Mouse (Mus musculus) heart, adult 8-10 months (tissue): ENCODE results near the gene Sms. TPM values are rescaled to one million over a fixed set of nuclear protein-coding genes. Genes with fewer than 3 reads are reported as not detected.
A peak's percentile ranks its signal among the peaks of the same experiment; 100 is the strongest.

Source experiments
- DNase-seq: peaks from one replicate; pipeline ENCODE4 v3.0.0; 2022; ENCODE audit warnings: low spot score
- total RNA-seq, 4 experiments: library from RNA; stranded (reverse); gene quantifications; 2 replicates each; pipeline ENCODE4 v1.2.4; 2022

The Sms gene
- total RNA-seq, result 10 to 100 TPM; 37.0 to 81.6 (median 52.2) TPM

DNA sequence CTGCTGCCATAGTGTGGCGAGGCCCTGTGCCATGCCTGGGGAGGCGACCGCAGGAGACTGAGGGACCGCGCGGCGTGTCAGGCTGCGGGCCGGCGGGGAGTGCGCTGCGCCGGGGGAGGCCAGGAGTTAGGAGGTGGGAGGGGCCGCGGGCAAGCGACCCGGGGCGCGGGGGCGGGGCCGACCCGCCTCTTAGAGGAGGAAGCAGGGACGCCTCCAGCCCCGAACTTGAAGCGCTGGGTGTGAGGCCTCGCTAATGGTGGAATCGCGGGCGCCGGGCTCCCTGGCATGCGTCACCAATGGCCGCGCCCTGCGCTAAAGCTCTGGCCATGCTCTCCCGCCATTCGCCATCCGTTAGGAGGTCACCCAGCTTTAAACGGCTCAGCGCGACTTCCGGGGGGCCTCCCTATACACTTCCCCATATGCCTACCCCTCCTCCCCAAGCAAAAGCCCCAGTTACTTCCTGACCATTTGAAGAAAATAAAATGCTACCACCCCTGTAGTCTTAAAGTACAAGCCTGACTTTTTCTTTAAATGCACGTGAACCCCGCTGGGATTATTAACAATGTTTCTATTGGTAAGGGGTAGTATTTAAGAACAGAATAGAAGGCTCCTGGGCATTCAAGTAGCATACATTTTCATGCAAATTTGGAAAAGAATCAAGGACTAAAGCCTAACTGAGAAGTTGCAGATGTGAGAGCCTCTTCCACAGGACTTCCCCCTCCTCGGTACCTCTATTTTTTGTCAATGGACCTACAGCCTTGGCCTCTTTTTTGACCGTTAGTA is at the start of gene Sms:
Gene Sms (minus strand): TSS at position 344 of the 783 bp plus-strand sequence.
- DNase-seq, result peak; percentile 31

DNA sequence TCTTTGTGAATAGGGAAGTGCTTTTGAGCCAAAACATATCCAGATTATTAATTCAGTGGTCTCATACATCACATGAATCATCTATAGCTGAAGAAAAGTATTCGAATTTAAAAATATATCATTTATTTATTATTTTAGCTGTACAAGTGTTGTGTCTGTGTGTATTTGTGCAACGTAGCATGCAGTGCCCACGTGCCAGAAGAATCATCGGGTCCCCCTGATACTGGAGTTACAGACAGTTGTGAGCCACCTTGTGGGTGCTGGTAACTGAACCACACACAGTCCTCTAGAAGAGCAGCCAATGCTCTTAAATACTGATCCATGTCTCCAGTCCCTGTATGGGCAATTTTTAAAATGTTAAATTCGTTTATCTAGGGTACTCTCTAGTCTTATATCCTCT is 14.3 kb upstream of the Sms start:
- DNase-seq, result no peak

DNA sequence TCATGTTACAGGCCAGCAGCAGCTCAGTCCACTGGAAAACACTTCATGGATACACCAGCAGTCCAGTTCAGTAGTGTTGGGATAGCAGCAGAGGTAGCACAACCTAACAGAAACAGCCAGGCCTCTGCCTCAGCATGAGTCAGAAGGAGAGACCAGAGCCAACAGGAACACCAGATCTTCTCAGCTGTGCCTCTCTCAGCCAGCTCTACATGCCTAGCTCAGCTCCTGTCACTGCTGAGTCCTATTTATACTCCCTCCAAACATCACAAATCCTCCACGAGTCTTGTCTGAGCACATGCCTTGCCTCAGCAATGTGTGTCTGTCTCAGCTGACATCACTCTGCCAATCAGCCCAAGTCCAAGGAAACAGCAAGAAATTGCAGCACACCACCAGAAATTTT is 12.4 kb upstream of the Sms start:
- no peak for DNase-seq

DNA sequence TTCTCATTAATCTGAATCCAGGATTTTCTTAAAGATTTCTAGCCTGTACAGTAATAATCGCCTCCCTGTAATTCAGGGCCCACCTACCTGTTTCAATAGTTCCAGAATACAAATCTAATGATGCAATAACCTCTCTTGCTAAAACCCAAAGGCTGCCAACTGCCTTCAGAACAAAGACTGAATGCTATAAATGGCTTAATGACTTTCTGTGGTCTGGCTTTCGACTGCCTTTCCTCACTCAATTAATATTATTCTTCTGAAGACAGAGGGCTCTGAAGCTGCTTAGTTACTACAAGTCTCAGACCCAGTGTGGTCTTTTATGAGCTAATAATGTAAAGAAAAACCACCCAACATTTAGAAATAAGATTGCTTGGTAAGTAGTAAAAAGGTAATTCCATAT is 9.8 kb upstream of the Sms start:
- DNase-seq, result no peak

DNA sequence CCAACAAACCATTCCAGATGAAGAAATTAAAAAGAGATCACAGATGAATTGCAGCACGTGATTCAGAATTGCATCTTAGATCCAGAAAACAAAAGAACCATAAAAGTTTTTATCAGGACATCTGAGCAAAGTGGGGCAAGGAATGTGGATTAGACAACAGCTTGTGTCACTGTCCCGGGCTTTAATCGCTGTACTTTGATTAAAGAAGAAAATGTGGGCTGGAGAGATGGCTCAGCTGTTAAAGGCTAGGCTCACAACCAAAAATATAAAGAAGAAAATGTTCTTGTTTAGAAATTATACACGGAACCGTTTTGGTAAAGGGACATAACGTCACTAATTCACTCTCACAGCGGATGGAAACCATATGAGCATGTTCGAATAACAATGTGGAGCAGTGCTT is 7.9 kb upstream of the Sms start:
- no peak for DNase-seq

DNA sequence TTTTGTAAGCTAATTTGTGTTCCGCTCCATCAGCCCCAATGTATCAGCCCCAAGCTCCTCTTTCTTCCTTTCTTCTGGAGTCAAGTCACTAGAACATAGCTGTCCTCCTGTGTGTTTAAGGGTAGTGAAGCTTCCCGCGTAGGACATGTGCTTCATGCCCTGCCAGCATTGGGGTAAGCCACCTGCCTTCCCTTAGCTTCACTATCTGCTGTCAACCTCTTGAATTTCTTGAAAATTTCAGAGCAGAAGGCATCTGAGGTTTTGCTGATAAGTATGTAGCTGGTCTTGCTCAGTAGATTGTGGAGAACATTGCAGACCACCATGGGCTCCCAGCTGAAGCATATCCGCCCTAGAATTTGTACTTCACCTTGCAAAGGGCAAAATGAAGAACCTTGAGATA is 1.1 kb upstream of the Sms start:
- no peak for DNase-seq

DNA sequence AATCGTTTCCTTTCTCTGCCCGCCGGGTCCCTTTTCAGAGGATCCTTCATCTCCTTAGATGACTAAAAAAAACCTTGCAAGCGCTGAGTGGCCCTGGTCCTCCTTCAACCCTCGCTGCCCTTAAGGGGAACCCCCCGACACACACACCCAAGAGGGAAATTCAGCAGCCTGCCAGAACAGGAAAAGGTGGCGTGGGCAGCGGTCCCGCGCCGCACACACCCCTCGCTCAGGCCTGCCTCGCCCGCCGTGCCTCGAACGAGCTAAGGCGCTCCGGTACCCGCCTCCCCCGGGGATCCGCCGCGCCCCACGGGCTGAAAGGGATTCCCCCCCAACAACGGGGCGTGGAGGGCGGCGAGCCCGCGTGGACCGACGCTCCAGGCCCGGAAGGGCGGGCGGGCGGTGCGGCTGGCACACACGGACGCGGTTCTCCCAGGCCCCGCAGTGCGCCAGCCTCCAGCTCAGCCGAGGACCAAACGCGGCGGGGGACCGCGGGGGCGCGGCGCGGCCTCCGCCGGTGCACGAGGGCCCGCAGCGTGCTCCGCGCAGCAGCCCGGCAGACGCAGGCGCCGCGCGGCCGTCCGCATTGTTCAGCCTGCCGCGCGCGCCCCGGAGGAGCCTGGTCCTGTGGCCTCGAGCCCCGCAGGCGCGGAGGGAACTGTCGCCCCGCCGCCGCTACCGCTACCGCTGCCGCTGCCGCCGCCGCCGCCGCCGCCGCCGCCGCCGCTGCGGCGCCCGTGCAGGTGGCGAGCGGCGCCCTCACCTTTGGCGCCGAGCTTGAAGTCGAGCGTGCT is 747 bp downstream of the Sms start:
- no peak for DNase-seq

DNA sequence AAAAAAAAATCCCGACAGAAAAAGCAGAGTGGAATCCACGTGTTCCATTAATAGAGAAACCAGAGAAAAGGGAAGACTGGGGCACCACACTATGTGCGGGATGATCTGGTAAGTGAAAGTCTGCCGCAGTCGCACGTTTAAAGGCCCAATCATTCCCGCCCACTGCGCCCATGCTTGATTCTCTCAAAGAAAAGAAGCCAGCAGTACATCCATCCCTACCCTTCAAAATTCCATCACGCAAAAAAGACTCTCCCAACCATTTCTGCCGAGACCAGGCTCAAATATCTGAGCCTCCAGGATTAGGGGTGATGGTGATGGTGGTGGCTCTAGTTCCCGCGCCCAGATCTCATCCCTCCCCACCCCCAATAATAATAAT is 1.3 kb downstream of the Sms start:
- no peak for DNase-seq

DNA sequence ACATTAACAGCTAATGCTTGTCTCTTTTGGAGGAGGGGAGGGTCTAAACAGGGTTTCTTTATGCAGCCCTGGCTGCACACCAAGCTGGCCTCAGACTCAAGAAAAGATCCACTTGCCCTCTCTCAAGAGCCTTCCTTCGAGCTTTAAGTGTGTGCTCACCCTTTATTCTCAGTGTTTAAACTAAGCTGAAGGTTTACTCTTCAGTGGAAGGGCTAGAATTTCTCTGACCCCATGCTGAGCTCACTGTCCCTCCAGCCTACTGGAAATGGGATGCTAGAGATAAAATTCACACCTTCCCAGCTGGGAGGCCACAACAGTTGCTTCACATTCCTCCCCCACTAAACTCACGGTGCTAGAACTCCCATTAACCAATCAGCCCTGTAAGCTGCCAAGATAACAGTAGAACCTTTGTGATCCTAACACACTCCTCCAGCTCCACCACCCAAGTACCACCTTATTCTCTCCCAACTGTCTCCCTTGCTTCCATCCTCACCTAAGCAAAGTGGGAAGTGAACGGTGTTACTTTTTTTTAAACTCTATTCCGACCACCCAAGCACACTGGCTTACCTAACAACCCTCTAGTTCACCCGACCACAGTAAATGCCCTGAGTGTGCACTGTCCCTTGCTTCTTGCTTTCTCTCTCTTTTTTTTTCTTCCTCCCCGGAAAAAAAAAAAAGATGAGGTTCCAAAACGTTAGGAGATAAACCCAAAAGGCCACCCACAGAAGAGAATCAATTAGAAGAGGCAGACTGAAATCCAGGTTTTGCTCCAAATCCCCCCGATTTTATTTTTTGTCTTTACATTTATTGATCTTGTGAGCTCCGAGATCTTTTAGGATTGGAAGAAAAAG is 2.0 kb downstream of the Sms start:
- DNase-seq, result no peak

DNA sequence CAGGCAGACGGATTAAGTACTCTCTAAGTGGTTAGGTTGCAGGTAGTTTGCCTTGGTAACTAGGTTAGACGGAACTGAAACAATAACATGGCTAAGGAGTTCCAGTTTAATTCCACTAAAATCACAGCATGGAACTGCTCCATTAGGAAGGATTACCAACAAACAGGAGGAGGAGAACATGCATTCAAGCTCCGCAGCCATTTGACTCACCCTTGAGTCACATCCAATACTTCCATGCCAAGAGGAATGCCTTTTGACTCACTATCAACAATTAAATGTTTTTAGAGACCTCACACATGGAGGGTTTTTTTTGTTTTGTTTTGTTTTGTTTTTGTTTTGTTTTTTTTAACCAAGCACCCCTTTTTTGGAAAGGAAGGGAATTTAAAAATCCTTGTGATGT is 3.3 kb downstream of the Sms start:
- no peak for DNase-seq

DNA sequence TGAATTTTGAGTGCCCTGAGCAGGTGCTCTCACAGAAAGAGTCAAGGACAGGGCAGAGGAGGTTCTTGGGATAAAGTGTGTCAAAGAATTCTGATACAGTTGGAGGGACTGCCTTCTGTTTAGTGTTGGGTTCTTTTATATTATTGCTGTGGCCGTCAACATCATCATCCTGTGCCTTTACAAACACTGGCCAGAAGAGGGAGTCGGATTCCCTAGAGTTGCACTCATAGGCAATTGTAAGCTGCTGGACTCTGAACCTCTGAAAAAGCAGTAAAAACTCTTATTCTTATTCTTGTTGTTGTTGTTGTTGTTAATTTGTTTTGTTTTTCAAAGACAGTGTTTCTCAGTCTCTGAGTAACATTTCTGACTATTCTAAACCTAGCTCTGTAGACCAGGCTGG is 5.3 kb downstream of the Sms start:
- DNase-seq, result peak; percentile 48

DNA sequence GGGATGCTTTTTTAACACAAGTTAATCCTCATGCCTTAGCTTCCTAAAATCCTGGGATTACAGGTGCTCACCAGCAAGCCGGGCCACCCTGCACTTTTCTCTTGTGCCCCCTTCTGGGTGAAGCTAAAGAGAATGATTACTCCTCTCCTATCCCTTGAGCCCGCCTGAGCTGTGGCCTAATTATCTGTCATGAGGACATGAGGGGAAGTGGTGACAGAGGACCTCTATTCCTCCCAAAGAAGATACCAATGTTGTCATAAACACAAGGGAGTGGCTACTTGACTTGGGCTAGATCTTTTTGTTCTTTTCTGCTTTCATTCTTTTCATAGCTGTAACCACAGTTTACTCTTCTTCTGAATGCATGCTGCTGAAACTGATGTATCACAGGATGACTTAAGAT is 9.2 kb downstream of the Sms start:
- no peak for DNase-seq

DNA sequence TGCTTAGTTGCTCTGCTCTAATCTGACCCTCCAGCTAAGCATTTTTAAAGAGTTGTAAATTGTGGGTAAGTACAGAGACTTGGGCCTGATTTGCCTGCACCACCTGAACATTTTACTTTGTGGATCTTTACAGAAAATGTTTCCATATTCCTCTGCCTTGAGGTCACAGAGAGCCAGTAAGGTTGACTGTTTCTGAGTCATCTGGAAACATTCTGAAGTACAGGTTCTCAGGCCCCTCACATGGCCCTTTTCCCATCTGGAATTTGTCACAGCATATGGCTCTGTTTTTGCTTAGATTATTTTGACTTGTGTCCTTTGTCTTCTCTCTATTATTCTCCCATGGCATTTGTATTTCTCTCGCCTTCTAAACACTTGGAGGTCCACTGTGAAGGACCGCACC is 10.2 kb downstream of the Sms start:
- DNase-seq, result no peak

DNA sequence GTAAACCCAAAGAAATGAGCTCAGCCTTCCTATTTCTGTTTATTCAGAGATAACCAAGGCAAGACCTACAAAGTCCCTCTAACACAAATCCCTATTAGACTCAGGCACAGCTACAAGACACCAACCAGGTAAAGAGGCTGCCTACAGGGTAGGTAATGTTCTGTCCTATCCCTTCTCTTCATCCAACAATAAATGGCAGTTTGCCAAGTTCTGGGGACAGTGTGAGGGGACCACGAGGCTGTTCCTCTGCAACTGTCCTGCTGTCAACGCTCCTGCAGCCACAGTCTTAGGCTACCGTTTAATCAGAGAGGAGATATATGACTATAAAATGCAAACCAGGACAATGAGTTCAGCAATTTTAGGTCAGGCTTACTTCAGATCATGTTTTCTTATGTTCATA is 14.8 kb downstream of the Sms start:
- DNase-seq, result no peak

DNA sequence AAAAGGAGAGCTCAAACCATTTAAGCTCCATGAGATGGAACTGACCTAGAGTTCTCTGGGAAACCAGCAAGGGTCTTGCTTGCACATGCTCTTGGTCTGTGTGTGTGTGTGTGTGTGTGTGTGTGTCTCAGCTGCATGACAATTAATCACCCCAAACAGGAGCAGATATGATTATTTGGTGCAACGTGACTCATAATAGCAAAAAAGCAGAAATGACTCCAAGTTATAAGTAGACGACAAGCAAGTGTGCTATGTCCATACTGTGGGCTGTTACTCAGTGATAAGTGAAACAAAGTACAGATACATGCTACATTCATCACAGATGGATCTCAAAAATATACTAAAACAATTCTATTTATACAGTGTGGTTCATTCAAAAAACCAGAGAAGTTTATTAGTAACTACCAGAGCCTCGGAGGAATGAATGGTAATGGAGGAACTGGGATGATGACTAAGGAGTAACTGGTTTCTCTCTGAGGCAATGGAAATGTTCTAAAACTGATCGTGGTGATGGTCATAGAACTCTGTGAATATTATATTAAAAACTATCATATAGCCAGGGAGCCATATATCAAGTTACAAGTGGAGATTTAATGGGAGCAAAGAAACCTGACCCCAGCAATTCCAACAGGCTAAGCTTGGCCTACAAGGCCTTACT is 15.8 kb downstream of the Sms start:
- no peak for DNase-seq

DNA sequence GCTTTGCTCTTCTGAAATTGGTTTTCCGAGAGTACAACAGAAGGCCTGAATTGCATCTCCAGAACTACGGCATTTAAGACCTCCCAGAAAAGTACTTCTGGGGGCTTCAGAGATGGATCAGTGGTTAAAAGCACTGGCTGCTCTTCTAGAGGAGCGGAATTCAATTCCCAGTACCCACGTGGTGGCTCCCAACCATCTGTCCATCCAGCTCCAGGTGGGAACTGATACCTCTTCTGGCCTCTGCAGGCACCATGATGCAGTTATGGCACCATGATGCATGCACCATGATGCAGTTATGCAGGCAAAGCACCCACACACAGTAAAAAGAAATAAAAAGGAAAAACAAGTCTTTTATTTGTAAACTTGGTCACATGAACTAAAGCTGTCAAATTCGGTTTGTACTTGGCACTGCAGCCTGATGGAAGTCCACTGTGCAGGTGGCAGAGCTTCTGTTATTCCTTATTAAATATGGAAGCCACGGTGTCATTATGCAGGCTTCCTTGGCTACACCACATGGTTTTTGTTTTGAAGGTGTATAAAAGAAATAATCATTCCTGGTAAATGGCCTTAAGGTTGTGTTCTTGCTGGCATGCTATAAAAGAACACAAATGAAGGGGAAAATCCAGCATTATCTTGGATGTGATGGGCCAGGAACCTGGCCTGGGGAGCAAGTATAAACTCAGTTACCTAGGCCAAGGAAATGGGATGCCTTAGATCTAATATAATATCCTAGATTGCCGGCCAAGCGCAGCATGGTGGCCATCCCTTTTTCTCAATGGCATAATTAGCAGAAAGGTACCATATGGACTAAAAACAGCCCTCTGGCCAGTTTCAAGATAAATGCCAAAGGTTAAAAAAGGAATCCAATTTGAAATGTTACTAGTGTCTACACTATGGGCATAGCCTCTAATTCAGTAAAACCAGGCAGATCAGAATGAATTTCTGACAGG is 20.1 kb downstream of the Sms start:
- DNase-seq, result no peak

DNA sequence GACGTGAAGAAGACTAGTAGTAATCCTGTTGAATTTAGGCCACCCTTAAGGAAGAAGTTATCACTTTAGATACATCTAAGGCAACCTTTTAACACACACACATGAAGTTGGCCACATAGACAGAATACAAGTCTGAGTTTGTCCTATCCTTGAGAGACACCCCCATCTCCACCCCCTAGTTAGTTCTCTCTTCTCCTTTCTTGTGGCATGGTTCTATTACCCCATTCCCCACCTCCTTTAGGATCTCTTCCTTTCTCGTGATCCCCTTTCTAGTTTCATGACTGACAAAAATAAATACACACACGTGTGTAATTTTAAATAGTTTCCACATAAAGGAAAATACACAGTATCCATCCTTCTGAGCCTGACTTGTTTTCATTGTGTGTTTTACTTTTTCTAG is 23.3 kb downstream of the Sms start:
- DNase-seq, result no peak

DNA sequence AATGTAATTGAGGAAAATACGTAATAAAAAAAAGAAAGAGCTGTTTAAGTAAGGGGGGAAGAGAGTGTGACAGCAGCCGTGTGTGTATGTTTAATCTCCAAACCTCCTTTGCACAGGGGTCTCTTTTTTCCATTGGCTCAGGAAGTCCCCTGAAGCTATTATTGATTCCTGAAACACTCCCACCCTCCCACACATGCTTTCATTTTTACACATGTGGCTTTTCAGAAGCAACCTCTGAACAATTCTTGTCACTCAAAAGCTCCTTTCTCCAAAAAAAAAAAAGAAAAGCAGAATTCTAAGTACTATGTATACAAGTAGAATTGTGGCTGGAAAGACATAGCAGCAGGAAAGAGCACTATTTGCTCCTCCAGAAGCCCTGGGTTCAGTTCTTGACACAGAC is 24.0 kb downstream of the Sms start:
- no peak for DNase-seq

DNA sequence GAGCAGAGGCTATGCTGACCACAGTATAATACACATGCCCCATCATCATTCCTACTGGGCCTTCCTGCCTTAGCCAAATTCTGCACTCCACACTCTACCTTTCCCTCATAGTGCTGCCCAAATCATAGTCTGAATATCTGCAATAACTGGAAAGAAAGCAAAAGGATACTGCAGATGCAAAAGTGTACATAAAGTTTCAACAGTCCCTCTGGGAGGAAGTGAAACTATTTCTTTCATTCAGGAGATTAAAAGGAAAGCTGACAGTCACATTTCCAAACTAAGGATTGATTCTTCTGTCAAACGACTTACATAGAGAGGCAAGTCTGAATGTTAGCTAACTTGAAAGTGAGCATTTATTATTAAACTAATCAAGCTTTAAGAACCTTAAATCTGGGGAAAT is 26.1 kb downstream of the Sms start:
- no peak for DNase-seq

DNA sequence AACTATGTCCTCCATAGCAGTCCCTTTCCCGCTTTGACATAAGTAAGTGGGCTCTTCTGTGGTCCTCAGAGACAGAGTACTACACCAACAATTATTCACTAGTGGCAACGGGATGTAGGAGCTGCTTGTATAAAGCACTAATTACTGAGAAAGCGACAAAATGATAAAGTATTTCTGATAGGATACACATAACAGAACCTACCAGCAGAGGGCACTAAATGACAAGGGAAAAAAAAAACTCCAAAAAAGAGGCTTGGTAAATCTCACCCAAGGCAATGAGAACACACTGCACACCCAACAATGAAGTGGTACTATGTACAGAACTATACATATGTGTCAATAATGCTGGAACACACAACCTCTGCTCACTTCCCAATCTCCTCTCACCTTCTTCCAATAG is 29.4 kb downstream of the Sms start:
- DNase-seq, result no peak

DNA sequence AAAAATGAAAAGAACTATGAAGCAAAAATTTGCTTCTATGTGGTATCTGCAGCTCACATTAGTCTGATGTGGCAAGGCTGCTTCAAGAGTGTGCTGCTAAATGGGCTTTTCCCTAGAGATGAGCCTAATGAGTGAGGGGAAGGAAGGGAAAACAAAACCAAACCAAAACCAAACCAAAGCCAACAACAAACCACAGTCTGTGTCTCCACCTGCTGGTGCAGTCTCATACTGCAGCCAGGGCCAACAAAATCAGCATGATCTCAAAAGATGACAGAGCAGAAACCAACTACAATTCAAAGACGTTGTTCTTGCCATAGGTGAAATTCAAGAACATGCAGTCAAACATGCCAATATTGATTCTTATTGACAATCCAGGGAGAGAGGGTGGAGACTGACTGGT is 37.7 kb downstream of the Sms start:
- peak; percentile 14 for DNase-seq
